Mouse (Mus musculus): ENCODE data around the gene Theg.
A peak's percentile ranks its signal among the peaks of the same experiment; 100 is the strongest.

Theg gene

GRCm38 (mm10) chr10:79587061-79587751 lies at the start of gene Theg:
TSS of gene Theg (minus strand) at chr10:79587331.
- no peak for DNase-seq (ENCODE audit: low spot score in 2 of 2)

- no peak for DNase-seq (ENCODE audit: low spot score in 2 of 2)
Measured at GRCm38 (mm10) chr10:79636287-79636686, 49.2 kb upstream of the Theg start.

- no peak for DNase-seq (ENCODE audit: low spot score in 2 of 2)
Measured at GRCm38 (mm10) chr10:79633006-79633777, 46.1 kb upstream of the Theg start.

GRCm38 (mm10) chr10:79631432-79631831 lies 44.3 kb upstream of the Theg start:
- DNase-seq (ENCODE audit: low spot score in 2 of 2), result no peak

GRCm38 (mm10) chr10:79628377-79628776 lies 41.2 kb upstream of the Theg start:
- DNase-seq (ENCODE audit: low spot score in 2 of 2), result no peak

- DNase-seq (ENCODE audit: low spot score in 2 of 2), result no peak
Measured at GRCm38 (mm10) chr10:79626156-79626555, 39.0 kb upstream of the Theg start.

- DNase-seq (ENCODE audit: low spot score in 2 of 2), result no peak
Measured at GRCm38 (mm10) chr10:79625398-79625797, 38.3 kb upstream of the Theg start.

- no peak for DNase-seq (ENCODE audit: low spot score in 2 of 2)
Measured at GRCm38 (mm10) chr10:79623950-79624349, 36.8 kb upstream of the Theg start.

- no peak for DNase-seq (ENCODE audit: low spot score in 2 of 2)
Measured at GRCm38 (mm10) chr10:79616376-79616775, 29.2 kb upstream of the Theg start.

GRCm38 (mm10) chr10:79615860-79616259 lies 28.7 kb upstream of the Theg start:
- DNase-seq (ENCODE audit: low spot score in 2 of 2), result no peak

GRCm38 (mm10) chr10:79614305-79614643 lies 27.1 kb upstream of the Theg start:
- no peak for DNase-seq (ENCODE audit: low spot score in 2 of 2)

GRCm38 (mm10) chr10:79613578-79614304 lies 26.6 kb upstream of the Theg start, which contains the start of gene C2cd4c:
TSS of gene C2cd4c (minus strand) at chr10:79614025.
- peak in 1 of 2 experiments; percentile 38 for DNase-seq (ENCODE audit: low spot score in 2 of 2)

- no peak for DNase-seq (ENCODE audit: low spot score in 2 of 2)
Measured at GRCm38 (mm10) chr10:79612192-79613135, 25.3 kb upstream of the Theg start.

GRCm38 (mm10) chr10:79611296-79611695 lies 24.2 kb upstream of the Theg start:
- no peak for DNase-seq (ENCODE audit: low spot score in 2 of 2)

GRCm38 (mm10) chr10:79609276-79609675 lies 22.1 kb upstream of the Theg start:
- no peak for DNase-seq (ENCODE audit: low spot score in 2 of 2)

- no peak for DNase-seq (ENCODE audit: low spot score in 2 of 2)
Measured at GRCm38 (mm10) chr10:79607892-79608291, 20.8 kb upstream of the Theg start.

GRCm38 (mm10) chr10:79606537-79606936 lies 19.4 kb upstream of the Theg start:
- DNase-seq (ENCODE audit: low spot score in 2 of 2), result no peak

- DNase-seq (ENCODE audit: low spot score in 2 of 2), result no peak
Measured at GRCm38 (mm10) chr10:79597936-79598230, 10.8 kb upstream of the Theg start.

GRCm38 (mm10) chr10:79597051-79597935 lies 10.2 kb upstream of the Theg start:
- no peak for DNase-seq (ENCODE audit: low spot score in 2 of 2)

- no peak for DNase-seq (ENCODE audit: low spot score in 2 of 2)
Measured at GRCm38 (mm10) chr10:79595590-79595929, 8.4 kb upstream of the Theg start.

All from urinary bladder, postnatal 36 days (tissue).